Mouse (Mus musculus): ENCODE results near the gene Olfr10.
"Not testable (repeated sequence)": the region's sequence is repeated elsewhere in the genome, so short reads cannot be mapped to it uniquely, and the experiment has no call there.

The Olfr10 gene

GRCm38 (mm10) chr11:49304441-49304840 lies at the start of gene Olfr10:
Gene Olfr10, plus strand, starts transcription at chr11:49304741.
- no peak for DNase-seq

GRCm38 (mm10) chr11:49259296-49259695 lies 45.2 kb upstream of the Olfr10 start:
- no peak for DNase-seq

- DNase-seq: no peak
These were observed 44.7 kb upstream of the Olfr10 start for GRCm38 (mm10) chr11:49259829-49260228.

- peak in 1 of 2 experiments; percentile 14 for DNase-seq
These were observed 43.8 kb upstream of the Olfr10 start for GRCm38 (mm10) chr11:49260598-49261312.

GRCm38 (mm10) chr11:49261313-49261855 lies 43.2 kb upstream of the Olfr10 start:
- DNase-seq: no peak

GRCm38 (mm10) chr11:49262286-49262685 lies 42.3 kb upstream of the Olfr10 start:
- DNase-seq: no peak

- DNase-seq: no peak
These were observed 41.4 kb upstream of the Olfr10 start for GRCm38 (mm10) chr11:49263149-49263548.

GRCm38 (mm10) chr11:49264081-49264480 lies 40.5 kb upstream of the Olfr10 start:
- no peak for DNase-seq

- no peak for DNase-seq
These were observed 39.9 kb upstream of the Olfr10 start for GRCm38 (mm10) chr11:49264622-49265021.

- DNase-seq: peak in 1 of 2 experiments; percentile 25
These were observed 39.4 kb upstream of the Olfr10 start for GRCm38 (mm10) chr11:49265101-49265500.

GRCm38 (mm10) chr11:49266671-49267070 lies 37.9 kb upstream of the Olfr10 start:
- DNase-seq: no peak

GRCm38 (mm10) chr11:49267316-49267715 lies 37.2 kb upstream of the Olfr10 start:
- DNase-seq: no peak

- DNase-seq: no peak
These were observed 36.5 kb upstream of the Olfr10 start for GRCm38 (mm10) chr11:49267970-49268579.

- no peak for DNase-seq
These were observed 34.8 kb upstream of the Olfr10 start for GRCm38 (mm10) chr11:49269761-49270160.

- DNase-seq: no peak
These were observed 34.2 kb upstream of the Olfr10 start for GRCm38 (mm10) chr11:49270368-49270767.

GRCm38 (mm10) chr11:49271334-49271733 lies 33.2 kb upstream of the Olfr10 start:
- peak; percentile 18 to 42 for DNase-seq

- DNase-seq: no peak
These were observed 30.6 kb upstream of the Olfr10 start for GRCm38 (mm10) chr11:49273834-49274519.

- DNase-seq: no peak
These were observed 26.3 kb upstream of the Olfr10 start, which contains the start of gene Olfr1393 for GRCm38 (mm10) chr11:49278222-49278621. Gene Olfr1393, plus strand, starts transcription at chr11:49278304.

- not testable (repeated sequence) for DNase-seq
These were observed 19.6 kb upstream of the Olfr10 start, which contains the start of gene Olfr1392 for GRCm38 (mm10) chr11:49284982-49285381. Gene Olfr1392, plus strand, starts transcription at chr11:49285282.

GRCm38 (mm10) chr11:49287251-49287650 lies 17.3 kb upstream of the Olfr10 start:
- DNase-seq: no peak

- no peak for DNase-seq
These were observed 11.8 kb upstream of the Olfr10 start for GRCm38 (mm10) chr11:49292777-49293176.

GRCm38 (mm10) chr11:49308547-49308946 lies 4.0 kb downstream of the Olfr10 start:
- DNase-seq: not testable (repeated sequence)

GRCm38 (mm10) chr11:49322442-49322841 lies 17.9 kb downstream of the Olfr10 start, which contains the start of gene Olfr1391:
Gene Olfr1391, plus strand, starts transcription at chr11:49322742.
- no peak for DNase-seq

Measured in cerebellum, postnatal 36 days (tissue).